Mouse (Mus musculus) erythroid progenitor cell, adult 5-6 weeks (primary cell): ENCODE measurements around the gene Leap2. TPM values are rescaled to one million over a fixed set of nuclear protein-coding genes. Genes with fewer than 3 reads are reported as not detected.
"Not testable (repeated sequence)": the region's sequence is repeated elsewhere in the genome, so short reads cannot be mapped to it uniquely, and the experiment has no call there.

ENCODE experiments used
- ATAC-seq: replicated peaks from 2 replicates; pipeline ENCODE4 v1.8.0; 2016; ENCODE audit warnings: moderate number of reproducible peaks, mild to moderate bottlenecking, moderate TSS enrichment, inconsistent platforms; ENCODE audit not compliant: poor library complexity, low FRiP score, severe bottlenecking
- total RNA-seq, 2 experiments: library from RNA; stranded (forward) in 1 of 2; stranded (reverse) in 1 of 2; fragments of 150-400 nt in 1 of 2; fragments of 186-747, 209-891 nt in 1 of 2; gene quantifications; 2 replicates each; pipeline versions ENCODE4 v1.2.3 to v1.2.4; 2015 to 2017; ENCODE audit warnings: low replicate concordance in 2 of 2

Gene Leap2
- total RNA-seq, 2 experiments from 2014 or later: not detected

- ATAC-seq: no peak
Measured at GRCm38 (mm10) chr11:53445562-53445961, 22.6 kb upstream of the Leap2 start.

DNA sequence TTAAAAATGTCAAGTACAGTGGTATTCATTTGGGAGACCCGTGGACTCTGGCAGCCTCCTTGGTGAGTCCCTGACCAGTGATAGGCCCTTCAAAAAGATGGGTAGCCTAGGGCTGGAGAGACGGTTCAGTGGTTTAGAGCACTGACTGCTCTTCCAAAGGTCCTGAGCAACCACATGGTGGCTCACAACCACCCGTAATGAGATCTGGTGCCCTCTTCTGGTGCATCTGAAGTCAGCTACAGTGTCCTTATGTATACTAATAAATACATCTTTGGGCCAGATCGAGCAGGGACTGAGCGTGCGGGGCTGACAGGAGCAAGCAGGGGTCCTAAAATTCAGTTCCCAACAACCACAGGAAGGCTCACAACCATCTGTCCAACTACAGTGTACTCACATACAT lies 20.9 kb upstream of the Leap2 start:
- no peak for ATAC-seq

GRCm38 (mm10) chr11:53441921-53442320 lies 19.0 kb upstream of the Leap2 start:
- ATAC-seq: no peak

- no peak for ATAC-seq
Measured at GRCm38 (mm10) chr11:53436338-53436737, 13.4 kb upstream of the Leap2 start.

GRCm38 (mm10) chr11:53435504-53435903 lies 12.5 kb upstream of the Leap2 start:
- ATAC-seq: no peak

DNA sequence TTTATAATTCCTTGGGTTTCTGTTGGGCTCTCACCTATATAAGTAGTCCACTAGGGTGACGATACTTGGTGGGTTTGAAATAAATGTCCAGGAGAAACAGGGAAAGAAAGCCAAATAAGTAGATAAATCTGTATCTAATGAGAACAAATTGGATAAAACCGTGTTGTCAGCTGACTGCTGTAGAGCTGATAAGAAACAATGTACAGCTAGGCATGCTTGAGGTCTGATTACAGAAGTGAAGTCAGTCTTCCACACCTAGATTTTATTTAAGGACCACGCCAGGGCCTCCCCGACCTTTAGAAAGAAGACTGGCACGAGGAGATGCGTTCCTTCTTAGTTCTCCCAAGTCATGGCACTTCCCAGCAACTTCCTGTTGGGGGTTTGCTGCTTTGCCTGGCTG lies 10.1 kb upstream of the Leap2 start:
- no peak for ATAC-seq

GRCm38 (mm10) chr11:53431347-53432056 lies 8.5 kb upstream of the Leap2 start:
- ATAC-seq: peak; percentile 8; the same call in 1 of the 2 replicates

- peak; percentile 90 for ATAC-seq
Measured at GRCm38 (mm10) chr11:53430670-53431346, 7.8 kb upstream of the Leap2 start, which contains the start of the genes Uqcrq and Gdf9. TSS of gene Uqcrq (minus strand) at chr11:53430831. TSS of gene Gdf9 (plus strand) at chr11:53431023.

DNA sequence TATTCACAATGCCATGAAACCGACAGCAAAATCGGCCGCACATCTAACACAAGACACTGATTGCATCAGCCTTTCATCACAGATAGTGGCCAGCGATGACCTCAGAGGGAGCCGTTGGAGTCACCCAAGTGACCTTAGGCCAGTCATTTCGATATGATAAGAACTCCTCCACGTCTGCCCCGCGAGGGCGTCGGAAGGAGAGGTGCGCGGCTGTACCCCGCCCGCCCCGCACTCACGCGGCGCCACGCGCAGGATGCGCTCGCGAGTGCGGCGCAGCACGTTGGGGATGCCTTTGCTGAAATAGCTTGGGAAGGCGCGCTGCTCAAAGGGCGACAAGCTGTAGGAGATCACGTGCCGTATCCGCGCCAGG lies 7.3 kb upstream of the Leap2 start:
- ATAC-seq: peak; percentile 48

- no peak for ATAC-seq
Measured at GRCm38 (mm10) chr11:53429182-53429581, 6.2 kb upstream of the Leap2 start.

DNA sequence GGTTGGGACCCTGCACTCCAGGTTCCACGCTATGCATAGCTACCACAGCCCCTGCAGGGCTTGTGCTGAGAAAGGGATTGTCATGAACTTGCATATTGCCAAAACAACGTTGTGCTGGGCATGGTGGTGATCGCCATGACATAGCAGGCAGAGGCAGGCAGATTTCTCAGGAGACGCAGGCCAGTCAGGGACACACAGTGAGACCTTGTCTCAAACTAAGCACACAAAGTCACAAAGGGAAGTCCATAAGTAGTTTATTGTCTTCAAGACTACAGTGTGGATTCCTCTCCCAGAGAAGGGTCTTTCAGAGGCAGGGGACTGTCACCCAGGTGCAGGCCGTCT lies 5.7 kb upstream of the Leap2 start:
- no peak for ATAC-seq

GRCm38 (mm10) chr11:53427993-53428715 lies 5.2 kb upstream of the Leap2 start:
- ATAC-seq: no peak

GRCm38 (mm10) chr11:53426914-53427313 lies 3.9 kb upstream of the Leap2 start:
- ATAC-seq: not testable (repeated sequence)

- no peak for ATAC-seq
Measured at GRCm38 (mm10) chr11:53425711-53426255, 2.8 kb upstream of the Leap2 start.

- ATAC-seq: no peak
Measured at GRCm38 (mm10) chr11:53425251-53425650, 2.3 kb upstream of the Leap2 start.

- ATAC-seq: no peak
Measured at GRCm38 (mm10) chr11:53424826-53425225, 1.9 kb upstream of the Leap2 start.

GRCm38 (mm10) chr11:53418048-53418447 lies 4.9 kb downstream of the Leap2 start:
- ATAC-seq: no peak

GRCm38 (mm10) chr11:53413871-53414270 lies 9.1 kb downstream of the Leap2 start:
- no peak for ATAC-seq

- no peak for ATAC-seq
Measured at GRCm38 (mm10) chr11:53411738-53412137, 11.2 kb downstream of the Leap2 start.

DNA sequence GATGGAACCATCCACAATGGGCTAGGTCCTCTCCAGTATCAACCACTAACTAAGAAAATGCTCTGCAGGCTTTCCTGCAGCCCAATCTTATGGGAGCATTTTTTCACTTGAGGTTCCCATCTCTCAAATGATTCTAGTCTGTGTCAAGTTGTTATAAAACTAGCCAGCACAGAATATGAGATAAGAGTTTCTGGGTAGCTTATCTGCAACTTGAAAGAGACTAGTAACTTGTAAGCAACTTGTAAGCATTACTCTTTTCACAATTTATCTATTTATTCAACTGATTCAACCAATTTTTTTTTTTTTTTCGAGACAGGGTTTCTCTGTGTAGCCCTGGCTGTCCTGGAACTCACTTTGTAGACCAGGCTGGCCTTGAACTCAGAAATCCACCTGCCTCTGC lies 19.3 kb downstream of the Leap2 start:
- ATAC-seq: no peak

DNA sequence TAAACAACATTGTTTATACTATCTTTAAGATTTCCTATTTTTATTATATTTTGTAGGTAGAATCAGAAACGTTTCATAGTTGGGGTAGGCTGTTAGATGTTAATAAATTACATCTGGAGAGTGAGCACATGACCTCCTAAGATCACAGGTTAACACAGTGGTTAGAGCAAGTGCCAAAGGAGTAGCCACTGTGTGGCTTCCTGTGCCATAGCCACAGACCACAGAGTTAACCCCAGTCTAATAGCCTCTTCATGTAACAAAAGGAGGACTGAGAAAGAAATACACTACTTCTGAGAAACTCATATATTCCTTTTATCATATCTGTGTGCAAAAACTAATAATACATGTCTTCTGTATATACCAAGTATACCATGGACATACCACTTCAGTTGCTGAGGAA lies 29.1 kb downstream of the Leap2 start:
- no peak for ATAC-seq
